Mouse (Mus musculus): ENCODE measurements at regions not wholly inside any gene's neighbourhood (a gene's known extent, or its start where the extent isn't known, plus 50 kb on each side); places are given as distances from the start of the nearest gene placed in this dataset.

DNA sequence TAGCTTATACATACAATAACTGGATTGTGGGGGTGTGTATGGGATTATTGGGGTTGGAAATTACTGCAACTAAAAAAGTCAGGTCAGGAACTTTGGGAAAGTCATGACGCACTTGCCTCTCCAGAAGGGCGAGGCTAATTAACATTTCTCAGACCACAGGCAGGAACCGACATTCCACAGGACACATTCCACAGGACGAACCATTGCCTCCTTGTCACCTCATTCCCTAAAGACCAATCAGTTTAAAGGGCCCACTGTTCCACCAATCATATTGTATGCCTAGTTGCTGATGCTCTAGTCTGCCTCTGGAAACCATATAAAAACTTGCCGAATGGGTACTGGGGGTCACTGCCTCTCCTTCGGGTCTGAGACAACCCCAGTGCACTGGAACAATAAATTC lies 113.0 kb upstream of the Pcgf5 start:
- DNase-seq (ENCODE audit: low spot score): no peak

DNA sequence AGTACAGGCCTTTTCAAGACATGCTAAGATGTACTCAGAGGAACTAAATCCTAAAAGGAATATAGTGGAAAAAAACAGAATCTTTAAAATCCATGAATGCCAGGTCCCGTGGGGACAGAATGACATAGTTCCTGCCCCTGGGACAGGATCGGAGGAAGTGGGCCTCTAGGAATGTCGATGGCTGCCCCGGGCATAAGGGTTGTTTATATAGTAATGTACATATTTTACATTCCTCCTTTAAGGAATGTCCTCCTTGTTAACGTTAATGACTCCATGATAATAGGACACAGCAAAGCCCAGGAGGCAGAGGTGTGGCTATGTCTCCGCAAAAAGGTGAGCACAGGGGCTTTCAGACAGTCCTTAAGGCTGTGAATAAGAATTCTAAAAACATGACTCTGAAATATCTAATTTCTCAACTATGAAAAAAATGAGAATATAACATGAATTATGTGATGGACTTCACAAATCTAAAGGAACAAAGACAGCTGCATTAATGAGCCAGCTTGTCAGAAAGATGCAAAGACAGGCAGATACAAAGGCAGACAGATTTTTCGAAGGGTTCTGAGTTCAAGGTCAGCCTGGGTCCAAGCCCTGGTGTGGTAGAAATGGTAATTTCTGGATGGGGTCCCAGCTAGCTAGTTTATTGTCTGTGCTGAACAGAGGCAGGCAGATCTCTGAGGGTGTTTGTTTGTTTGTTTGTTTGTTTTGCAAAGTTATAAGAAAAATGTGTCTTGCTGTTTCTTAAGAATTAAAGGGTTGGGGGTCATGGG lies 111.3 kb upstream of the Pcgf5 start:
- peak; percentile 27 for DNase-seq (ENCODE audit: low spot score)

DNA sequence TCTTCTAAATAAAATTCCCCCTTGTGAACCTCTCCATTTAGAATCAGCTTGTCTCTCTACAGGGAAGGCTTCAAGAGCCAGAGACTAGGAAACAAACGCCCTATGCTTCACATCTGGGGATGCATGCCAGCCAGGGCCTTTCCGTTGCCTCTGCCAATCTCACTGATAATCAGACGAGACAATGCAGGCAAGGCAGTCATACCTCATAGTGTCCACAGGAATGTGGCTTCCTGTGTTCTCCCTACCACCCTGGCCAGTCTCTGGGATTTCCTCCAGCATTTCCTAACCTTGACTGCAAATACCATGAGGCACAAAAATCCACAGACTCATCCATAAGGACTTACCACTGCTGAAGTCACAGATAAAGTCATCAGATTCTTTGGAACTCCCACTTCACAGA lies 110.4 kb upstream of the Pcgf5 start:
- no peak for DNase-seq (ENCODE audit: low spot score)

DNA sequence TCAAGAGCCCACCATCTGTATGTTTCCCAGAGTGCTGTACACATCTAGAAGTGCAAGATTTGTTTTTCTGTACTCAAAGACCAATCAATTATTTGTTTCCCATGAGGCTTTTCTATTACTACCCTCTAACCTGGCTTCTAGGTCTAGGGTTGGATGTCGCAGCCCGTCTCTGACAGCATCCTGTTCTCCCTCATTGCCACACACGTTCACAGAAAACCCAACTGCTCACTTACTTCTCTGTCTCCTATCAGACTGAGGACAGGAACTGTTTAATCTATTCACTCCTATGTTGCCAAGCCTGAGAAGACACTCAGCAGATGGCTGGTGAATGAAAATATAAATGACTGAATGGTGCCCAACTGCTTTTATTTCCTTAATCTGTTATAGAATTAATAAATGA lies 109.6 kb upstream of the Pcgf5 start:
- no peak for DNase-seq (ENCODE audit: low spot score)

DNA sequence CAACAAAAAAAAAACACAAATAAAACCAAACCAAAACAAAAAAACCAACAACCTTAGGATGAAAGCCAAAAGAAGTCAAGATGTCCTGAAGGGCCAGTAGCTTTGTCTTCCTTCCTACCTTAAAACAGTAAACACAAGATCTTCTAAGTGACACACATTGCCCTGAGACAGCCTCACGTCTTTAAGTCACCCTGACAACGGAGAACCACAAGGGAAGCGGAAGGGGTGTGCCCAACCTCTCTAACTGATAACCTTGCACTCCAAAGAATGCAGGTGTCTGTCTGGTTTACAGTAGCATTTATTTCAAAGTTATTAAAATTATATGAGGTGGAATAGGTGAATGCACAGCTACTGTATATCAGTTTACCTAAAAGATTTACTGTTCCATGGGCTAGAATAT lies 105.7 kb upstream of the Pcgf5 start:
- DNase-seq (ENCODE audit: low spot score): no peak

DNA sequence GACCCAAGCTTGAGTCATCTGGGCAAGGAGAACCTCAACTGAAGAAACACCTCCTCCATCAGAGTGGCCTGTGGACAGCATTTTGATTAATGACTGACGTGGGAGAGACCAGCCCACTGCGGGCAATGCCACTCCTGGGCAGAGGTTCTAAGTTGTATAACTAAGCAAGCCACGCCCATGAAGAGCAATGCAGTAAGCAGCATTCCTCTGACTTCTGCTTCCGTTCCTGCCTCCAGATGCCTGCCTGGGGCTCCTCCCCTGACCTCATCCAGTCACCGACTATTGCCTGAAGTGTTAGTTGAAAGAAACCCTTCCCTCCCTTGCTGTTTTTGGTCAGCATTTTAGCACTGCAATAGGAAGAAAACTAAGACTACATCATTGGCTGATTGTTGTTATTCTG lies 105.2 kb upstream of the Pcgf5 start:
- DNase-seq (ENCODE audit: low spot score): no peak

DNA sequence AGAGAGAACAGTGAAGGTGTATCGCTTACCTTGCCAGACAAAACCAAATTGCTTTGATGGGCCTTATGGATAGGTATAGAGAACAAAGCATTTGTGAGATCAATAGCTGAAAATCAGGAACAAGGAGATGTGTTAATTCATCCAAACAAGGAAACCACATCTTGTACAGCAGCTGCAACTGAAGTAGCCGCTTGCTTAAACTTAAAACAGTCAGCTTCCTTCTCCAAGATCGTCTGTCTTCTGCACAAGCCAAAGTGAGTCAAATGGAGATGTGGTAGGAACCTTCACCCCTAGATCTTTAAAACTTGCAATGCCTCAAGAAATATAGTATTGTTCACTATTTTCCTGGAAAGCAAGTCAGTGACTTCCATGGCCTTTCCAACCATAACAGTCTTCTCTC lies 95.6 kb upstream of the Pcgf5 start:
- DNase-seq (ENCODE audit: low spot score): no peak

DNA sequence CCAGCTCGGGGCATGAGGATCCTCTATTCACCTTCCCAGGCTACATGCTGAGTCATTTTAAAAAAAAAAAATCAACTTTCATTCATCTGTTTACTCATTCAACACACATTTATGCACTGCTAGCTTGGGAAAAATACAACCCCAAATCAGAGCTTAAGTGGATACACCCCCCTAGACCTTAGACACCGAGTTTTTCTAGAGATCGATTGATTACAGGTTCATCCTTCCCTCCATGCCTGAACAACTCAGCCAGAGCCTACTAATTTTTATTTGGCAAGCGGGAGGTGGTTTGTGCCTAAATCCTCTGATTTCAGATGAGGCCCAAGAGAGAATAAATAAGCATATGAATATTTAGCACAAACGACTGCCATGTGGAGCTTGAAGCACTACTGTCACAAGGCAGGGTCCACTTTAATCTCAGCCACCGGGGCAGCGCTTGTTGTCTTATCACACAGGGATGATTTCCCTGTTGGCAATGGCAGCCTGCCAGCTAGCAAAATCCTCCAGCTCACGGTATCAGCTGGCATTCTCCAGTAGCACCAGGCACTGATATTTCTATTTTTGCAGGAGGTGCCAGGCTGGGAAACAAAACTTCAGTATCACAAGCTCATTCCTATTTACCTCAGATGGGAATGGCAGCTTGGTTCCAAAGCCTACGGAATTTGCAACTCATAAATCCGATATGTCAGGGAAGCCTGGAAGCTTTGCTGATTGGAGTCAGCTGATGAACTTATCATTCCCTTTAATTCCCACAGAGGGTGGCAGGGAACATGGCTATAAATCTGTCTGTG lies 90.2 kb upstream of the Pcgf5 start:
- no peak for DNase-seq (ENCODE audit: low spot score)

DNA sequence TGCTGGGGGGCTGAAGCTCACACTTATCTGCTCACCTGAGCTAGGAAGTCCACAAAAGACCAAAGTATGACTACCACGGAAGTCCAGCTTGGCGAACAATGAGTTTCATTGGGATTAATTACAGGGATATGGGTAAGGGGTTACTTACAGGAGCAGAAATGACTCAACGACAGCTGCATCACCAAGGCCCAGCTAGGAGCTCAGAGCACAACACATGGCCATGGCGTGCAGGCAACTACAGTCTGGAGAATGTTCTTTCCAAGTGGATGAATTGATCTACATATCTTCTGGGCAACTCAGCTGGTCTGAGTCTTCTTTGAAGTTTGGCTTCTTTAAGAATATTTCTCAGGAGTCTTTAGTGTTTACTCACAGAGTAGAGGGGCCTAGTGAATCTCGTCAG lies 86.3 kb upstream of the Pcgf5 start:
- no peak for DNase-seq (ENCODE audit: low spot score)

DNA sequence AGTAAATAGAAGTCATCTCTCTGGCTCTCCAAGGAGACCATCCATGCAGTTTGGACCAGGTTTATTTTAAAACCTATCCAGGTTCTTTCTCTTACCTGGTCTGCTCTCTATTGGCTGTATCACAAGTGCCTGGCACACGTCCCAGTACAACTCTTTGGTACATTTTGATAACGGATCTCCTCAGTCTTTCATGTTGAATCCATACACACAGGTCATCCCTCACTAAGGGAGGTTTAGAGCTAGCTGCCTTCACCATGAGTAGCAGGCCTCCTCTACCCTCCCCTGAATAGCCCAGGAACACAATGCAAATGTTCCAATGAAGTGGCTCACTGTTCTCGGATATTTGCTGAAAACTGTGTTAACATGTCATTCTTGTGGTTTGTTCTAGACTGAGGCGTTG lies 84.2 kb upstream of the Pcgf5 start:
- DNase-seq (ENCODE audit: low spot score): no peak

DNA sequence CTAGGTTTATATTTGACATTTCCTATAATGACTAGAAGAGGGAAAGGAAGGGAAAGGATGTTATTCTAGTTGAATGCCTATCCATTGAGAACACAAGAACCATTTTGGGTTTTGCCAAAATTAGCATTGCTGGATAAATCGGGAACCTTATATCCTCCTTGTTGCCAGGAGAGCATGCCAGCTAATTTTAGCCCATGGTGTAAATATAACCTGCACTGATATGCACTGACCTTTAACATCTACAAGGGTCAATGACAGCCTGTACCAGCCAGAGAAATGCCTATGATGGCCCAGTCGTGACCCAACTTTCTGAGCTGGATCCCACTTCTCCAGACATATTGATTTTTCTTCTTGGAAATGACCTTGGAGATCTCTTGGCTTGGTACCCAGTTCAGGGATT lies 83.7 kb upstream of the Pcgf5 start:
- no peak for DNase-seq (ENCODE audit: low spot score)

DNA sequence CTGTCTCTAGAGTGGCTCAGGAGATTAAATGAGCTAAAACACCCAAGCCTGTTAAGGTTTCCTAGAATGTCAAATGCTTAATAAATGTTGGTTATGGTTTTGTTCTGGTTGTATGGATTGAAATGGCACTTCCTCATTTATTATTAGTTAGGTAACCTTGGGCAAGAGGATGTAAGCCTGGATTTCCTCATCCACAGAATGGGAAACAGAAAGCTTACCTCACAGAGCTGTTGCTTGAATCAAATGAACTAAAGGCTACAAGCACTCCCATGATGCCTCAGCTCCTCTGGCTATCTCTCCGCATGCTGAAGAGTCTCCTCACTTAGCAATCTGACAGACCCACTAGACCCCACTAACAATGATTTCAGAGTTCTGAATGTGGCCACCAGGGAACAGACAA lies 82.8 kb upstream of the Pcgf5 start:
- no peak for DNase-seq (ENCODE audit: low spot score)

DNA sequence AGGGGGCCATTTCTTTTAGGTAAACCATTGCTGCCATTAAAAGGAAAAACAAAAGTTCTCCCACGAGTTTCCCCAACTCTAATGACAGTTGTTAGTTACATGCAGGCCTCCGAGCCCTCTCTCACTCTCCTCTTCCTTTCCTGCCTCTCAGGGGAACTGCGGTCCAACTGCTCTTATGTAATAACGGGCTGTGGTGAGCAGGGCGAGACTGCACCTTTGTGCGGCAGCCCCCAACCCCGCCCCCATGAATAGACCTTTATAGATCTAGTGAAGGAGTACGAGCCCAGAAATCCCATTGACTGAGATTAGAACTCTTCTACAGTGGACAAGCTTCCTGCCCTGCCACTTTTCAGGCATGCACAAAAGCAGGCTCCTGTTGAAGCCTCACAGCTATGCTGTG lies 81.8 kb upstream of the Pcgf5 start:
- DNase-seq (ENCODE audit: low spot score): no peak

DNA sequence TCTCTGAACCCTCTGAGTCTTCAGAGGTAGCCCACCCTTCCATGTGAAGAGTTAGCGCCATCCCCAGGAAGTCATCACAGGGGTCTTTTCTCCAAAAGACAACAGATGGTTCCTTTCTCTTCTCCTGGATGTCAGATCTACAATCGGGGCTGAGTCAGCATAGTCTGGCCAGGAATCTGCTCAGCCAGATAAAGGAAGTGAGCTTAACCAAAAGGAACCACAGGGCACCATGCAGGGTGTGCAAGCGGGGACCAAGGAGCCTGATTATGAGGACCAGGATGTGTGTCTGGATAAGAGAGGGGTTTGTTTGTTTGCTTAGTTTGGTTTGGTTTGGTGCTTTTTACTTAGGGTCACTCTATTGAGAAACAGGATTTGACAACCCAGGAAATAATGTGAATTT lies 74.6 kb upstream of the Pcgf5 start:
- peak; percentile 7 for DNase-seq (ENCODE audit: low spot score)

DNA sequence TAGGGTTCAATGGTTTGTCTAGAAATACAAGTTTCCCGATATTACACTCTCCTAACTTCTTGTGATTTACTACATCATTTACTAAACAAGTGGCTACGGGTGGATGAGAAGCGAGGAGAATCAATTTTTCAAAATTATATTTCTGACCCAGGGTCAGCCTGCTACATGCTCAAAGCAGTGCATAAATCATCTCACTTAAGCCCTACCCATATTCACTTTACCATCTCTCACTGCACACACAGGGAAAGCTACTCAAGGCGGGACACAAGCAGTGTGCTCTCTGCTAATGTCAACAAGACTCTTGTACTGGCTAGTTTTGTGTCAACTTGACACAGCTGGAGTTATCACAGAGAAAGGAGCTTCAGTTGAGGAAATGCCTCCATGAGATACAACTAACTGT lies 62.6 kb upstream of the Pcgf5 start:
- DNase-seq (ENCODE audit: low spot score): no peak

DNA sequence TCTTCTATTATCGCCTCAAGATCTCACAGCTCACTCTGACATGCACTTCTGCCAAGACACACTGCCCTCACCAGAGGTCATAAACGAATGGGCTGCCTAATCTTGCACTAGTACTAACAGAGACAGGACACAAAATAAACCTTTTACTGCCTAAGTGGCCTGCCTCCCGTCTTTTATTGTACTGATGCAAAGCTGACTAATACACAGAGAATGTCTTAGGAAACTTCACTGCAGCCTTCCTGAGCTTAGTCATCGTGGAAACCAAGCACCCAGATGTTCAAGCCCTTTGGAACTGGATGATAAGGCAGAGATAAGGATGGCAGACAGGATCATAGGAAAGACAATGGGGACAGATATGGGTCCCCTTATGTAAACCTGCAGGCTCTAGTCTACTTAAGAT lies 57.3 kb upstream of the Pcgf5 start:
- no peak for DNase-seq (ENCODE audit: low spot score)

DNA sequence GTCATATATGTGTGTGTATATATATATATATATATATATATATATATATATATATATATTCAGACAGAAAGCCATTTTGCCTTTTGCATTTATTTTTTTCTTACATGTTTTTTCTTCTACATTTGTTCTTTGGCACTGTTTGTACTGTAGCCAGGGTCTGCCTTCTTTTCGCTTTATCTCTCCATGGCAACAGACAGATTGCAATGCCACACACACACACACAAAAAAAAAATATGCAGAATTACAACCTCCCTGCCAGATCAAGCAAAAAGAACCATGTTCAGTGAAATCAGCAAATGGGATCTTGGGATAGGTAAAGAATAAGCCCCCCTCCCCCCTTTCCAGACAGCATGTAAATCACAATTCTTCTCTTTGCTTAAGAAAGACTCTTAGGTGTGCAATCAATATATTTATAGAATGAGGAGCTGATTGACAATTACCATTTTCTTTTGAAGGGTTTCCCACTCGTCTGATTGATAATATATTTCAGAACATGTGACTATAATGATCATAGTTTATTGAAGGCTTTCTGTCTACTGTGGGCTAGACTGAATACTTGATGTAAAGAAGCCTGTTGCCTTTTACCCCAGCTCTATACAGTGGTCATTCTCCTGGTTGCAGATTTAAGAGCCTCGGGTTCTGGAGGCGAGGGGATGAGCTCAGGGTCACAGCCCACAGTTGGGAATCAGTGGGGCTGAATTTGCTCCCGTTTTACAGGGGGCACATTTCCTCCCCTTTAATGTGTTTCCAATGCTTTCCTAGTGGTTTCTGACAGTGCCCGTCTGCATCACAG lies 54.7 kb upstream of the Pcgf5 start:
- no peak for DNase-seq (ENCODE audit: low spot score)
